ENCODE assay signal across 8 mouse cellular contexts in genomic region chr19:55253570-55254441, GRCm38 (mm10). TPM values are rescaled to one million over a fixed set of nuclear protein-coding genes. Genes with fewer than 3 reads are reported as not detected.
DNase-seq lines count a peak whose midpoint lies in the region; ATAC-seq and TF ChIP-seq lines count a peak whose summit lies in the region.

No protein-coding gene starts in this region.

- ATAC-seq in G1E (ENCODE audit: extremely low read depth, insufficient number of reproducible peaks, low FRiP score, poor library complexity, severe bottlenecking) = peak; percentile 54
- ATAC-seq in forebrain, embryonic 15.5 days (replicated peaks) = peak; percentile 83
- ATAC-seq in lung, embryonic 15.5 days (ENCODE audit: borderline replicate concordance, extremely low read depth, low FRiP score, low TSS enrichment) = peak; percentile 74
- ATAC-seq in neutrophil, adult 5-6 weeks (ENCODE audit: extremely low read depth, insufficient number of reproducible peaks, low FRiP score, poor library complexity, severe bottlenecking) = peak; percentile 69

- H3K27ac ChIP-seq in forebrain, embryonic 15.5 days (replicated peaks) = peak overlapping the region; percentile 28
- peak overlapping the region; percentile 97 for H3K27ac ChIP-seq in lung, embryonic 15.5 days

- H3K4me3 ChIP-seq in G1E (ENCODE audit: low read depth, low read length) = peak overlapping the region; percentile 92
- peak overlapping the region; percentile 60 for H3K4me3 ChIP-seq in forebrain, embryonic 15.5 days
- peak overlapping the region; percentile 68 for H3K4me3 ChIP-seq in lung, embryonic 15.5 days

- H3K4me1 ChIP-seq in G1E (ENCODE audit: insufficient read depth, low read depth, low read length) = peaks cover 61% of the 10 kb centered on the region
- H3K4me1 ChIP-seq in forebrain, embryonic 15.5 days = peaks cover 17% of the 10 kb centered on the region
- H3K4me1 ChIP-seq in lung, embryonic 15.5 days = peaks cover 25% of the 10 kb centered on the region

- H3K9ac ChIP-seq in forebrain, embryonic 15.5 days (replicated peaks) = peak overlapping the region; percentile 67
- H3K9ac ChIP-seq in lung, embryonic 15.5 days = peak overlapping the region; percentile 72

- peaks cover 16% of the 10 kb centered on the region for H3K27me3 ChIP-seq in G1E (ENCODE audit: insufficient read depth, low read length)
- H3K27me3 ChIP-seq in forebrain, embryonic 15.5 days = no peaks in the 10 kb centered on the region
- no peaks in the 10 kb centered on the region for H3K27me3 ChIP-seq in lung, embryonic 15.5 days

- H3K36me3 ChIP-seq in G1E (replicated peaks) = peaks cover 30% of the 10 kb centered on the region
- no peaks in the 10 kb centered on the region for H3K36me3 ChIP-seq in forebrain, embryonic 15.5 days
- no peaks in the 10 kb centered on the region for H3K36me3 ChIP-seq in lung, embryonic 15.5 days

- under 1% methylated on average over 30 of the region's 32 CpGs for WGBS in forebrain, embryonic 15.5 days
- WGBS in lung, embryonic 15.5 days = under 1% methylated on average over 32 of the region's 32 CpGs

- DNase-seq in G1E (ENCODE audit: low spot score) = peak; percentile 69
- DNase-seq in cerebellum, adult 11 months = peak; percentile 40
- peak; percentile 72 to 84 for DNase-seq in heart, postnatal 36 days
- peak; percentile 36 to 41 for DNase-seq in layer of hippocampus, adult 8-10 months (ENCODE audit: low spot score in 2 of 2)
- DNase-seq in testis, postnatal 10 days (ENCODE audit: low spot score) = peak; percentile 59

- H3K4me2 ChIP-seq in forebrain, embryonic 15.5 days (replicated peaks) = peak overlapping the region; percentile 96
- peak overlapping the region; percentile 87 for H3K4me2 ChIP-seq in lung, embryonic 15.5 days

- intact Hi-C loops in heart, postnatal 36 days (cut with DNase I) = no loop called here

- H3K9me3 ChIP-seq in G1E (replicated peaks) = no peaks in the 10 kb centered on the region
- H3K9me3 ChIP-seq in forebrain, embryonic 15.5 days = no peaks in the 10 kb centered on the region
- no peaks in the 10 kb centered on the region for H3K9me3 ChIP-seq in lung, embryonic 15.5 days

- no peak for TF ChIP-seq CTCF in G1E (IDR thresholded peaks at IDR 0.05; ENCODE audit: low read depth, low read length)

RNA-seq across cellular contexts. Expression of gene Acsl5, which starts 2.1 kb away (rescaled TPM):
- total RNA-seq in G1E (2014; fragmentation: Nextera tagmentation) (30.1 and 50.6 TPM in 2 replicates), G1E (2017) (111 and 131 TPM in 2 replicates)
- polyA plus RNA-seq in G1E (2012) = 20.2 and 21.8 TPM in 2 replicates
- 9.9 and 10.3 TPM in 2 replicates for polyA plus RNA-seq in forebrain, embryonic 15.5 days (2015; fragmentation: Nextera tagmentation; extraction: Ambion mirVana)
- 10 to 100 TPM; 11.8 to 12.0 TPM for total RNA-seq in heart, postnatal 36 days (2021)
- 10 to 100 TPM; 38.6 to 47.6 (median 42.6) TPM for total RNA-seq in layer of hippocampus, adult 8-10 months (2022)
- 81.8 and 83.7 TPM in 2 replicates for polyA plus RNA-seq in lung, embryonic 15.5 days (2015; fragmentation: Nextera tagmentation; extraction: Ambion mirVana)
- total RNA-seq in neutrophil, adult 5-6 weeks (2017) = 92.0 and 131 TPM in 2 replicates

RNA-seq across cellular contexts. Expression of gene Gucy2g, which starts 12.8 kb away (rescaled TPM):
- total RNA-seq in G1E (2014; fragmentation: Nextera tagmentation) (not detected in 2 replicates), G1E (2017) (0.11 TPM in 1 of 2 replicates, not detected in the other)
- polyA plus RNA-seq in G1E (2012) = not detected in 2 replicates
- polyA plus RNA-seq in forebrain, embryonic 15.5 days (2015; fragmentation: Nextera tagmentation; extraction: Ambion mirVana) = not detected in 2 replicates
- under 1 TPM in 1 of 2 experiments, not detected in 1; 0.08 TPM for total RNA-seq in heart, postnatal 36 days (2021)
- total RNA-seq in layer of hippocampus, adult 8-10 months (2022) = 1 to 10 TPM; 1.2 to 1.4 (median 1.3) TPM
- polyA plus RNA-seq in lung, embryonic 15.5 days (2015; fragmentation: Nextera tagmentation; extraction: Ambion mirVana) = 0.05 TPM in 1 of 2 replicates, not detected in the other
- total RNA-seq in neutrophil, adult 5-6 weeks (2017) = not detected in 2 replicates

Comparison
In these comparisons a context has a peak if more than half of its experiments do, and no peak if none do; other contexts are left out.
1. Peak in every context shown above with its lines: DNase-seq, ATAC-seq, H3K4me3 ChIP-seq and H3K27ac ChIP-seq.